Mouse (Mus musculus): ENCODE data around the gene Pyurf. TPM values are rescaled to one million over a fixed set of nuclear protein-coding genes. Genes with fewer than 3 reads are reported as not detected.
A peak's percentile ranks its signal among the peaks of the same experiment; 100 is the strongest.

The Pyurf gene
- 21.0 and 22.2 TPM in 2 replicates for polyA plus RNA-seq (2012; rRNA removed)

DNA sequence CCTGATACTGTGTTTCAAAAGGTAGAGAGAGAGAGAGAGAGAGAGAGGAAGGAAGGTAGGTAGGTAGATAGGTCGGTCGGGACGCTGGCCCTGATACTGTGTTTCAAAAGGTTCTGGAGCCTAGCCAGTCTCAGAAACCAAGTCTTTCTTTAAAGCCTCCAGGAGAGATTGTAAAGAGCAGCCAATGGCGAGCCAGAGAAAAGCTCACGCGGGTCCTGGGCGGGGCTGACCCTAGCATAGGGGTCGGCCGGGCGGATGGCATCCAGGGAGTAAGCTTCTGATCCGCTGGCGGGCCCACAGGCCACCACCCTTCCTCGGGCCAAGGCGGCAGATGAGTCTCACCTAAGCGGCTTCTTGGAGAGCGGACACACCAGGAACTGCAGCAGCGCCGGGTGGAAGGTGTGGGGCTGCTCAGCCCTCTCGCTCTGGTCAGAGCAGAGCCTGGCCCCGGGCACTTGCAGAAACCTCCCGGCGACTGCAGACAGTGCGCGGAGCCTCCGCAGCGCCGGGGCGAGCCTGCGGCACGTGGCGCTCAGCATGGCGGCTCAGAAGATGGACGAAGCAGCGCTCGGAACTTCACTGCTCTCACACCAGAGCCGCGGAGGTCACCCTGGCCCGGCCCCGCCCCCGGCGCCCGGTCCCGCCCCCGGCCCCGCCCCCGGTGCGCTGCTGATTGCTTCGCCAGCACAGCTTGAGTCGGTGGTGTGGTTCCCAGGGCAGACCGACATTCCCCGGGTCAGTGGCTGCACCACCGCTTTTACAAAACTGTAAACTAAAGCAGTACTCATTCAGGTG, at the start of gene Pyurf:
Gene Pyurf, minus strand, starts transcription at position 612 of the 795 bp plus-strand sequence.
- peak; percentile 70 for DNase-seq (ENCODE audit: low spot score)

- no peak for DNase-seq (ENCODE audit: low spot score)
These were observed 29.5 kb upstream of the Pyurf start for GRCm38 (mm10) chr6:57721347-57721746.

- DNase-seq (ENCODE audit: low spot score), result no peak
These were observed 19.8 kb upstream of the Pyurf start for GRCm38 (mm10) chr6:57711726-57712125.

- no peak for DNase-seq (ENCODE audit: low spot score)
These were observed 14.8 kb upstream of the Pyurf start for GRCm38 (mm10) chr6:57706721-57707120.

GRCm38 (mm10) chr6:57703703-57704102, 11.8 kb upstream of the Pyurf start:
- DNase-seq (ENCODE audit: low spot score), result no peak

- DNase-seq (ENCODE audit: low spot score), result peak; percentile 95
These were observed 11.0 kb upstream of the Pyurf start for GRCm38 (mm10) chr6:57702743-57703499.

DNA sequence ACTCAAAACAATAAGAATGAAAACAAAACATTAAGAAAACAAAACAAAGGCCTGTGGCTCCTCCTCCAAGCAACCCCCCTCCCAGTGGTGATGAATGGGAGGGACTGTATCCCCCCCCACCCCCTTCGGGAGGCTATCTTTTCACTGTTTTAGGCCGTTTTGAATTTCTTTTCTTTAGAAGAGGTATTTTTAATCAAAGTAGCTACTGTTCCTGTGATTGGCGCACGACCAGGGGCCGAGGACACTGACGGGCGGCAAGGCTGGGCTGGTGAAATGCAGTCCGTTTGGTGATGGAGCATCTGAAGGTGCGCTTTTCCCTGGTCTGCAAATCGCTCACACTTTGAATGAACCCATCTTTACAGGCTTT, 10.5 kb upstream of the Pyurf start, which contains the start of gene Lancl2:
Gene Lancl2, plus strand, starts transcription at position 165 of the 367 bp plus-strand sequence.
- no peak for DNase-seq (ENCODE audit: low spot score)

- no peak for DNase-seq (ENCODE audit: low spot score)
These were observed 9.8 kb upstream of the Pyurf start for GRCm38 (mm10) chr6:57701686-57702085.

GRCm38 (mm10) chr6:57693116-57693515, 1.2 kb upstream of the Pyurf start:
- DNase-seq (ENCODE audit: low spot score), result no peak

- DNase-seq (ENCODE audit: low spot score), result no peak
These were observed 7.7 kb downstream of the Pyurf start for GRCm38 (mm10) chr6:57684156-57684555.

- DNase-seq (ENCODE audit: low spot score), result no peak
These were observed 30.6 kb downstream of the Pyurf start for GRCm38 (mm10) chr6:57661295-57661694.

GRCm38 (mm10) chr6:57647256-57647655, 44.6 kb downstream of the Pyurf start:
- no peak for DNase-seq (ENCODE audit: low spot score)

GRCm38 (mm10) chr6:57641789-57642188, 50.1 kb downstream of the Pyurf start:
- DNase-seq (ENCODE audit: low spot score), result no peak

DNA sequence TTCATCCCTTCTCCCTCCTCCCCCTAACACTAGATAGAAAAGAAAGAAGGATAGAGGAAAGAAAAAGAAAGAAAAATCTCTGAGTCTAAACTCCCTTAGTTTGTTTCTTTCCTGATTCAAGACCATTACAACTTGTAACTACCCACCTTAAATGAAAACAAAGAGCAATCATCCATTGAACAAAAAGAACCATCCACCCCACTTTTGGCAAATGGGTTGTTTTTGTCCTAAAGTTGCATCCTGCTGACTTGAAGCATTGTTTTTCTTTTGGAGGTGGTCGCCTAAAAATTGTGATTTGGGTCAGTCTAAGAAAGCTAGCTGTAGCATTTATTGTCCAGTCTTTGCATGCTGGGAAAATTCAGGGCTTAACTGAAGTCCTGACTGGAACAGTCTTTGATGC, 52.3 kb downstream of the Pyurf start:
- DNase-seq (ENCODE audit: low spot score), result no peak

Other genes starting within 250 kb of the Pyurf start
- 7.0 and 7.7 TPM in 2 replicates for gene Ppm1k, start 156.6 kb downstream of the Pyurf start, polyA plus RNA-seq (2012; rRNA removed)
- 5.7 and 6.4 TPM in 2 replicates for gene Herc6, start 111.1 kb downstream of the Pyurf start, polyA plus RNA-seq (2012; rRNA removed)
- gene Lancl2, start 10.5 kb upstream of the Pyurf start, polyA plus RNA-seq (2012; rRNA removed), result 8.7 and 9.9 TPM in 2 replicates
- 25.2 and 28.7 TPM in 2 replicates for gene Vopp1, start 133.1 kb upstream of the Pyurf start, polyA plus RNA-seq (2012; rRNA removed)
- gene Vmn1r21, start 158.3 kb upstream of the Pyurf start, polyA plus RNA-seq (2012; rRNA removed), result not detected in 2 replicates
- gene Vmn1r22, start 215.9 kb upstream of the Pyurf start, polyA plus RNA-seq (2012; rRNA removed), result not detected in 2 replicates
- not detected in 2 replicates for gene Vmn1r23, start 234.8 kb upstream of the Pyurf start, polyA plus RNA-seq (2012; rRNA removed)

Measured in urinary bladder, adult 2 months (tissue).